Mouse (Mus musculus): ENCODE data around the gene Rab43. TPM values are rescaled to one million over a fixed set of nuclear protein-coding genes. Genes with fewer than 3 reads are reported as not detected.

Rab43 gene
- polyA plus RNA-seq, 1 experiment from 2014 or later = 12.5 TPM

GRCm38 (mm10) chr6:87743281-87743680 is 68.7 kb downstream of the Rab43 start:
- H3K36me3 ChIP-seq = no peaks in the 10 kb centered on the region
- peaks cover 5% of the 10 kb centered on the region for H3K4me1 ChIP-seq
- H3K27ac ChIP-seq = no peak overlapping the region
- 71% methylated on average over 5 of the region's 5 CpGs for WGBS
- no peak overlapping the region for H3K4me3 ChIP-seq
- H3K9ac ChIP-seq = no peak overlapping the region
- no peaks in the 10 kb centered on the region for H3K27me3 ChIP-seq
- H3K4me2 ChIP-seq = no peak overlapping the region
- H3K9me3 ChIP-seq = no peaks in the 10 kb centered on the region
- no peak for ATAC-seq (ENCODE audit: insufficient number of reproducible peaks, low FRiP score, low TSS enrichment, low read depth)

GRCm38 (mm10) chr6:87742804-87743203 is 69.2 kb downstream of the Rab43 start:
- Histone ChIP-seq H3K9ac (no peak overlapping the region), H3K36me3 (no peaks in the 10 kb centered on the region), H3K27ac (no peak overlapping the region), H3K4me1 (peaks cover 5% of the 10 kb centered on the region), H3K4me2 (no peak overlapping the region), H3K9me3 (no peaks in the 10 kb centered on the region), H3K27me3 (no peaks in the 10 kb centered on the region), H3K4me3 (no peak overlapping the region)
- no peak for ATAC-seq (ENCODE audit: insufficient number of reproducible peaks, low FRiP score, low TSS enrichment, low read depth)
- 84% methylated on average over 5 of the region's 5 CpGs for WGBS

GRCm38 (mm10) chr6:87741978-87742377 is 70.0 kb downstream of the Rab43 start:
- H3K9ac ChIP-seq = no peak overlapping the region
- WGBS = 74% methylated on average over 8 of the region's 8 CpGs
- no peak overlapping the region for H3K4me2 ChIP-seq
- H3K9me3 ChIP-seq = no peaks in the 10 kb centered on the region
- no peak for ATAC-seq (ENCODE audit: insufficient number of reproducible peaks, low FRiP score, low TSS enrichment, low read depth)
- H3K27me3 ChIP-seq = no peaks in the 10 kb centered on the region
- H3K4me1 ChIP-seq = peaks cover 5% of the 10 kb centered on the region
- no peaks in the 10 kb centered on the region for H3K36me3 ChIP-seq
- no peak overlapping the region for H3K27ac ChIP-seq
- H3K4me3 ChIP-seq = no peak overlapping the region

GRCm38 (mm10) chr6:87740496-87740895 is 71.5 kb downstream of the Rab43 start:
- Histone ChIP-seq H3K9me3 (no peaks in the 10 kb centered on the region), H3K4me1 (no peaks in the 10 kb centered on the region), H3K4me2 (no peak overlapping the region), H3K27ac (no peak overlapping the region), H3K27me3 (peaks cover 1% of the 10 kb centered on the region; the same call in 1 of the 2 replicates), H3K36me3 (no peaks in the 10 kb centered on the region), H3K9ac (no peak overlapping the region), H3K4me3 (no peak overlapping the region)
- no peak for ATAC-seq (ENCODE audit: insufficient number of reproducible peaks, low FRiP score, low TSS enrichment, low read depth)

- no peaks in the 10 kb centered on the region for H3K4me1 ChIP-seq
- no peak overlapping the region for H3K4me2 ChIP-seq
- no peak overlapping the region for H3K9ac ChIP-seq
- 46% methylated on average over 6 of the region's 6 CpGs for WGBS
- H3K27me3 ChIP-seq = peaks cover 7% of the 10 kb centered on the region; the same call in 1 of the 2 replicates
- H3K36me3 ChIP-seq = no peaks in the 10 kb centered on the region
- no peak for ATAC-seq (ENCODE audit: insufficient number of reproducible peaks, low FRiP score, low TSS enrichment, low read depth)
- H3K27ac ChIP-seq = no peak overlapping the region
- no peaks in the 10 kb centered on the region for H3K9me3 ChIP-seq
- H3K4me3 ChIP-seq = no peak overlapping the region
These were observed 72.1 kb downstream of the Rab43 start for GRCm38 (mm10) chr6:87739898-87740297.

Other genes with a start within 250 kb of the Rab43 start
- gene Prokr1, start 221.4 kb downstream of the Rab43 start, polyA plus RNA-seq (2015; fragmentation: Nextera tagmentation; extraction: Ambion mirVana) = 5.1 and 5.3 TPM in 2 replicates
- 14.9 and 15.1 TPM in 2 replicates for gene Aplf, start 140.0 kb downstream of the Rab43 start, polyA plus RNA-seq (2015; fragmentation: Nextera tagmentation; extraction: Ambion mirVana)
- gene Efcc1, start 81.3 kb downstream of the Rab43 start, polyA plus RNA-seq (2015; fragmentation: Nextera tagmentation; extraction: Ambion mirVana) = 0.97 and 1.2 TPM in 2 replicates
- 0.97 and 1.3 TPM in 2 replicates for gene Gp9, start 34.1 kb downstream of the Rab43 start, polyA plus RNA-seq (2015; fragmentation: Nextera tagmentation; extraction: Ambion mirVana)
- 3.0 and 5.1 TPM in 2 replicates for gene Gm45140, start 23.6 kb upstream of the Rab43 start, polyA plus RNA-seq (2015; fragmentation: Nextera tagmentation; extraction: Ambion mirVana)
- gene Isy1, start 26.6 kb upstream of the Rab43 start, polyA plus RNA-seq (2015; fragmentation: Nextera tagmentation; extraction: Ambion mirVana) = 36.4 and 45.6 TPM in 2 replicates
- gene Cnbp, start 38.9 kb upstream of the Rab43 start, polyA plus RNA-seq (2015; fragmentation: Nextera tagmentation; extraction: Ambion mirVana) = 1,091 and 1,093 TPM in 2 replicates
- gene Copg1, start 75.7 kb upstream of the Rab43 start, polyA plus RNA-seq (2015; fragmentation: Nextera tagmentation; extraction: Ambion mirVana) = 183 and 189 TPM in 2 replicates
- 48.8 and 49.8 TPM in 2 replicates for gene Hmces, start 101.8 kb upstream of the Rab43 start, polyA plus RNA-seq (2015; fragmentation: Nextera tagmentation; extraction: Ambion mirVana)
- 25.3 and 26.3 TPM in 2 replicates for gene H1fx, start 169.5 kb upstream of the Rab43 start, polyA plus RNA-seq (2015; fragmentation: Nextera tagmentation; extraction: Ambion mirVana)
- gene Rab7, start 233.1 kb upstream of the Rab43 start, polyA plus RNA-seq (2015; fragmentation: Nextera tagmentation; extraction: Ambion mirVana) = 221 and 249 TPM in 2 replicates

All from limb, embryonic 15.5 days (tissue).